In genomic region chr12:118338243-118338642, GRCm38 (mm10) we compare ENCODE assay signal across 13 mouse cellular contexts.
"Had no signal": no experiment of that assay in that cellular context is flagged by ENCODE, and none has a peak within 500 bp of the region (broad histone marks: within the 10 kb centered on the region; RNA-seq: fewer than 3 reads in every experiment).

No protein-coding gene starts in this region.

- H3K27ac ChIP-seq: left cerebral cortex, adult 2 months; limb, embryonic 10.5 days; neural tube, embryonic 13.5 days had no signal

- H3K4me3 ChIP-seq: left cerebral cortex, adult 2 months; limb, embryonic 10.5 days; neural tube, embryonic 13.5 days had no signal

- ATAC-seq: intestine, embryonic 16.5 days; lung, postnatal 0 days; midbrain, embryonic 16.5 days had no signal

- H3K9me3 ChIP-seq: limb, embryonic 10.5 days; neural tube, embryonic 13.5 days had no signal

- H3K36me3 ChIP-seq: limb, embryonic 10.5 days; neural tube, embryonic 13.5 days had no signal

- H3K4me1 ChIP-seq: limb, embryonic 10.5 days; neural tube, embryonic 13.5 days had no signal

- H3K27me3 ChIP-seq: neural tube, embryonic 13.5 days had no signal

- H3K4me2 ChIP-seq: midbrain, embryonic 11.5 days; neural tube, embryonic 13.5 days had no signal

- DNase-seq: kidney, adult 8-10 months; kidney, postnatal 25 days; lung, adult 2 months; lung, postnatal 36 days; thymus, adult 18-20 months; thymus, postnatal 25 days had no signal

- H3K9ac ChIP-seq: neural tube, embryonic 13.5 days had no signal
